Mouse (Mus musculus): ENCODE results near the gene Tex45.
A peak's percentile ranks its signal among the peaks of the same experiment; 100 is the strongest.

The Tex45 gene

GRCm38 (mm10) chr8:3485192-3485591 lies 14.5 kb downstream of the Tex45 start:
- no peak for DNase-seq (ENCODE audit: low spot score)

GRCm38 (mm10) chr8:3492901-3493844 lies 22.5 kb downstream of the Tex45 start, which contains the start of gene Zfp358:
TSS of gene Zfp358 (plus strand) at chr8:3493138.
- no peak for DNase-seq (ENCODE audit: low spot score)

- no peak for DNase-seq (ENCODE audit: low spot score)
These were observed 23.2 kb downstream of the Tex45 start for GRCm38 (mm10) chr8:3493845-3494208.

- no peak for DNase-seq (ENCODE audit: low spot score)
These were observed 25.1 kb downstream of the Tex45 start for GRCm38 (mm10) chr8:3495578-3496427.

GRCm38 (mm10) chr8:3496428-3496748 lies 25.7 kb downstream of the Tex45 start:
- DNase-seq (ENCODE audit: low spot score): no peak

GRCm38 (mm10) chr8:3498583-3498982 lies 27.9 kb downstream of the Tex45 start:
- no peak for DNase-seq (ENCODE audit: low spot score)

GRCm38 (mm10) chr8:3499751-3500150 lies 29.1 kb downstream of the Tex45 start:
- DNase-seq (ENCODE audit: low spot score): no peak

- DNase-seq (ENCODE audit: low spot score): peak; percentile 97
These were observed 29.8 kb downstream of the Tex45 start, which contains the start of gene Mcoln1 for GRCm38 (mm10) chr8:3500235-3501090. TSS of gene Mcoln1 (plus strand) at chr8:3500457.

GRCm38 (mm10) chr8:3502217-3502616 lies 31.6 kb downstream of the Tex45 start:
- DNase-seq (ENCODE audit: low spot score): no peak

- DNase-seq (ENCODE audit: low spot score): no peak
These were observed 37.5 kb downstream of the Tex45 start for GRCm38 (mm10) chr8:3507979-3508754.

GRCm38 (mm10) chr8:3514681-3515247 lies 44.1 kb downstream of the Tex45 start:
- no peak for DNase-seq (ENCODE audit: low spot score)

- DNase-seq (ENCODE audit: low spot score): peak; percentile 84
These were observed 44.6 kb downstream of the Tex45 start, which contains the start of gene Pnpla6 for GRCm38 (mm10) chr8:3515260-3515671. TSS of gene Pnpla6 (plus strand) at chr8:3515384.

GRCm38 (mm10) chr8:3515771-3516417 lies 45.2 kb downstream of the Tex45 start:
- DNase-seq (ENCODE audit: low spot score): no peak

GRCm38 (mm10) chr8:3516450-3517116 lies 45.9 kb downstream of the Tex45 start:
- peak; percentile 94 for DNase-seq (ENCODE audit: low spot score)

- no peak for DNase-seq (ENCODE audit: low spot score)
These were observed 46.4 kb downstream of the Tex45 start for GRCm38 (mm10) chr8:3517117-3517495.

- no peak for DNase-seq (ENCODE audit: low spot score)
These were observed 51.5 kb downstream of the Tex45 start for GRCm38 (mm10) chr8:3522007-3522697.

- no peak for DNase-seq (ENCODE audit: low spot score)
These were observed 60.2 kb downstream of the Tex45 start for GRCm38 (mm10) chr8:3530816-3531215.

- no peak for DNase-seq (ENCODE audit: low spot score)
These were observed 61.3 kb downstream of the Tex45 start for GRCm38 (mm10) chr8:3531936-3532335.

Data from left cerebral cortex, adult 11 months (tissue).